Mouse (Mus musculus) intestine, embryonic 16.5 days (tissue): ENCODE data around the gene Cntnap4. TPM values are rescaled to one million over a fixed set of nuclear protein-coding genes. Genes with fewer than 3 reads are reported as not detected.

ENCODE experiments used
- ATAC-seq: fragments of 200-750 bp; cut with Nextera tagmentation; 2 replicates; pipeline ENCODE4 v1.8.0; 2017; ENCODE audit warnings: moderate TSS enrichment, moderate library complexity
- H3K27ac ChIP-seq: fragments of 300-500 bp; sonication (generic); 2 replicates; pipeline ENCODE4 v1.5.1; 2014; ENCODE audit warnings: mild to moderate bottlenecking, low read length
- H3K27me3 ChIP-seq: fragments of 300-500 bp; sonication (generic); replicated peaks from 2 replicates; pipeline ENCODE4 v1.6.1; 2014; ENCODE audit warnings: low read length, control low read depth, mixed read lengths; ENCODE audit not compliant: control insufficient read depth, insufficient read depth
- H3K36me3 ChIP-seq: fragments of 300-500 bp; sonication (generic); 2 replicates; pipeline ENCODE4 v1.6.1; 2014; ENCODE audit warnings: low read length, control low read depth; ENCODE audit not compliant: control insufficient read depth, insufficient read depth
- H3K4me1 ChIP-seq: fragments of 300-500 bp; sonication (generic); 2 replicates; pipeline ENCODE4 v1.6.1; 2014; ENCODE audit warnings: low read length, control low read depth, mixed read lengths; ENCODE audit not compliant: control insufficient read depth, insufficient read depth
- H3K4me2 ChIP-seq: fragments of 300-500 bp; sonication (generic); 2 replicates; pipeline ENCODE4 v1.6.1; 2014; ENCODE audit warnings: low read depth, low read length, control low read depth
- H3K4me3 ChIP-seq: fragments of 300-500 bp; sonication (generic); 2 replicates; pipeline ENCODE4 v1.5.1; 2014; ENCODE audit warnings: mild to moderate bottlenecking, low read length
- H3K9ac ChIP-seq: fragments of 300-500 bp; sonication (generic); 2 replicates; pipeline ENCODE4 v1.6.1; 2014; ENCODE audit warnings: low read depth, low read length
- H3K9me3 ChIP-seq: fragments of 300-500 bp; sonication (generic); 2 replicates; pipeline ENCODE4 v1.6.1; 2016; ENCODE audit warnings: low read length, control low read depth; ENCODE audit not compliant: control insufficient read depth
- WGBS: fragments of 180-500 bp; shearing (Covaris S2); extraction: QIAGEN DNeasy Blood & Tissue Kit; methylation state at CpG from one replicate; pipeline ENCODE4 v1.1.7; 2014; 5-methylcytosine and 5-hydroxymethylcytosine counted together
- polyA plus RNA-seq: library from polyadenylated mRNA; unstranded; fragments of >200 nt; fragmentation: Nextera tagmentation; extraction: Ambion mirVana; gene quantifications from 2 replicates; pipeline ENCODE4 v1.2.1, GENCODE M21; 2015

The Cntnap4 gene
- 0.92 and 1.2 TPM in 2 replicates for polyA plus RNA-seq

- H3K4me2 ChIP-seq = peak within 1 kb of the TSS; percentile 48
- H3K27me3 ChIP-seq = no peaks in the 10 kb centered on the region; the same call in 1 of the 2 replicates
- H3K27ac ChIP-seq = no peak within 1 kb of the TSS
- no peaks in the 10 kb centered on the region for H3K36me3 ChIP-seq
- 3% methylated on average over 18 of the region's 18 CpGs for WGBS
- H3K4me3 ChIP-seq = peak within 1 kb of the TSS; percentile 27
- ATAC-seq = no peak
- peaks cover 2% of the 10 kb centered on the region; the same call in 1 of the 2 replicates for H3K4me1 ChIP-seq
- no peak within 1 kb of the TSS for H3K9ac ChIP-seq
- no peaks in the 10 kb centered on the region for H3K9me3 ChIP-seq
Measured at GRCm38 (mm10) chr8:112569471-112570141, at the start of gene Cntnap4. TSS of gene Cntnap4 (plus strand) at chr8:112570043.

GRCm38 (mm10) chr8:112557376-112557775 is 12.5 kb upstream of the Cntnap4 start:
- 40% methylated on average over 4 of the region's 4 CpGs for WGBS
- no peak for ATAC-seq
- no peak overlapping the region for H3K9ac ChIP-seq
- H3K36me3 ChIP-seq = no peaks in the 10 kb centered on the region
- H3K4me2 ChIP-seq = no peak overlapping the region
- no peak overlapping the region for H3K27ac ChIP-seq
- H3K27me3 ChIP-seq = no peaks in the 10 kb centered on the region
- no peaks in the 10 kb centered on the region for H3K4me1 ChIP-seq
- no peaks in the 10 kb centered on the region for H3K9me3 ChIP-seq
- H3K4me3 ChIP-seq = no peak overlapping the region

- Histone ChIP-seq H3K36me3 (no peaks in the 10 kb centered on the region), H3K27me3 (no peaks in the 10 kb centered on the region; the same call in 1 of the 2 replicates), H3K9me3 (no peaks in the 10 kb centered on the region), H3K9ac (no peak overlapping the region), H3K27ac (no peak overlapping the region), H3K4me3 (no peak overlapping the region), H3K4me1 (peaks cover 2% of the 10 kb centered on the region; the same call in 1 of the 2 replicates), H3K4me2 (no peak overlapping the region)
- whole genome bisulfite sequencing = 9% methylated on average over 6 of the region's 6 CpGs
- no peak for ATAC-seq
Measured at GRCm38 (mm10) chr8:112570541-112570940, 698 bp downstream of the Cntnap4 start.

- no peak overlapping the region for H3K4me3 ChIP-seq
- 0 out of 2 replicates have a peak, but pooled peaks have one; percentile 55 for ATAC-seq
- H3K9ac ChIP-seq = no peak overlapping the region
- no peaks in the 10 kb centered on the region for H3K9me3 ChIP-seq
- WGBS = 16% methylated on average over 9 of the region's 9 CpGs
- H3K27me3 ChIP-seq = no peaks in the 10 kb centered on the region; the same call in 1 of the 2 replicates
- peaks cover 2% of the 10 kb centered on the region; the same call in 1 of the 2 replicates for H3K4me1 ChIP-seq
- no peak overlapping the region for H3K4me2 ChIP-seq
- H3K36me3 ChIP-seq = no peaks in the 10 kb centered on the region
- no peak overlapping the region for H3K27ac ChIP-seq
Measured at GRCm38 (mm10) chr8:112571337-112571904, 1.6 kb downstream of the Cntnap4 start.

GRCm38 (mm10) chr8:112581473-112581872 is 11.6 kb downstream of the Cntnap4 start:
- no peak overlapping the region for H3K4me3 ChIP-seq
- no peak for ATAC-seq
- no peaks in the 10 kb centered on the region for H3K36me3 ChIP-seq
- no peaks in the 10 kb centered on the region for H3K4me1 ChIP-seq
- H3K27ac ChIP-seq = no peak overlapping the region
- no peaks in the 10 kb centered on the region for H3K9me3 ChIP-seq
- H3K27me3 ChIP-seq = no peaks in the 10 kb centered on the region
- H3K9ac ChIP-seq = no peak overlapping the region
- no peak overlapping the region for H3K4me2 ChIP-seq
- 44% methylated on average over 6 of the region's 6 CpGs for WGBS

- no peak for ATAC-seq
- Histone ChIP-seq H3K4me2 (no peak overlapping the region), H3K9ac (no peak overlapping the region), H3K36me3 (no peaks in the 10 kb centered on the region), H3K4me3 (no peak overlapping the region), H3K9me3 (no peaks in the 10 kb centered on the region), H3K27ac (no peak overlapping the region), H3K27me3 (no peaks in the 10 kb centered on the region), H3K4me1 (no peaks in the 10 kb centered on the region)
- 87% methylated on average over 2 of the region's 2 CpGs for WGBS
Measured at GRCm38 (mm10) chr8:112583440-112583839, 13.6 kb downstream of the Cntnap4 start.

- Histone ChIP-seq H3K9me3 (no peaks in the 10 kb centered on the region), H3K4me2 (0 out of 2 replicates have a peak overlapping the region, but pooled peaks have one; percentile 26), H3K36me3 (no peaks in the 10 kb centered on the region), H3K27me3 (no peaks in the 10 kb centered on the region), H3K27ac (no peak overlapping the region), H3K9ac (no peak overlapping the region), H3K4me1 (0 out of 2 replicates have a peak, but pooled peaks cover 2% of the 10 kb centered on the region), H3K4me3 (no peak overlapping the region)
- peak; percentile 64; the same call in 1 of the 2 replicates for ATAC-seq
- WGBS = 38% methylated on average over 8 of the region's 8 CpGs
Measured at GRCm38 (mm10) chr8:112588357-112589051, 18.7 kb downstream of the Cntnap4 start.

- Histone ChIP-seq H3K27ac (no peak overlapping the region), H3K9me3 (no peaks in the 10 kb centered on the region), H3K9ac (no peak overlapping the region), H3K4me3 (no peak overlapping the region), H3K27me3 (no peaks in the 10 kb centered on the region), H3K36me3 (no peaks in the 10 kb centered on the region), H3K4me2 (0 out of 2 replicates have a peak overlapping the region, but pooled peaks have one; percentile 26), H3K4me1 (0 out of 2 replicates have a peak, but pooled peaks cover 2% of the 10 kb centered on the region)
- WGBS = 51% methylated on average over 14 of the region's 14 CpGs
- ATAC-seq = no peak
Measured at GRCm38 (mm10) chr8:112589052-112589389, 19.2 kb downstream of the Cntnap4 start.

GRCm38 (mm10) chr8:112596023-112596776 is 26.4 kb downstream of the Cntnap4 start:
- H3K27me3 ChIP-seq = no peaks in the 10 kb centered on the region
- no peak for ATAC-seq
- H3K36me3 ChIP-seq = no peaks in the 10 kb centered on the region
- H3K9me3 ChIP-seq = no peaks in the 10 kb centered on the region
- no peak overlapping the region for H3K4me2 ChIP-seq
- WGBS = 64% methylated on average over 15 of the region's 15 CpGs
- no peak overlapping the region for H3K4me3 ChIP-seq
- H3K9ac ChIP-seq = no peak overlapping the region
- H3K27ac ChIP-seq = no peak overlapping the region
- no peaks in the 10 kb centered on the region for H3K4me1 ChIP-seq
